Comparison of ENCODE assay signal across 8 mouse cellular contexts in the genomic region with DNA sequence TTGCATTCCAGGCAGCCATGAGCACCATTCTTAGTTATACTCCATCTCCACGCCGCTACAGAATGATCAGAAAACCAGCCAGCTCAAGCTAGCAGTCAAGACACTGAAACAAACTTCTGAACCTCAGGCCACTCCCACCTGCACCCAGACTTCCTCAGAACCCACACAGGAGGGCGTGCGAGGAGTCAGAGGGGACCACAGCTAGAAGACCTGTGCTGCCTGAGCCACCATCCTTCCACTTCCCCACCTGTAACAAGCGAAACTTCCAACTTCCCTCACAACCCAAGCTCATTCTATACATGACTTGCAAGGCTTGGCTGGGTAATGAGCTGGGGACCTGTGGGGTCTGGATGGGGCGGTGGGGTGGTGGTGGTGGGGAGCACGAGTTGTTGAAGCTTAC. TPM values are rescaled to one million over a fixed set of nuclear protein-coding genes. Genes with fewer than 3 reads are reported as not detected.
DNase-seq lines count a peak whose midpoint lies in the region; ATAC-seq and TF ChIP-seq lines count a peak whose summit lies in the region.
"Had no signal": no experiment of that assay in that cellular context is flagged by ENCODE, and none has a peak within 500 bp of the region (broad histone marks: within the 10 kb centered on the region; RNA-seq: fewer than 3 reads in every experiment).

No protein-coding gene starts in this region.

- H3K9ac ChIP-seq in MEL (ENCODE audit: control insufficient read depth, low read depth, low read length, poor library complexity, severe bottlenecking), result no peak overlapping the region
- H3K9ac ChIP-seq: limb, embryonic 15.5 days had no signal

- H3K4me1 ChIP-seq in MEL (ENCODE audit: control insufficient read depth in 1 of 2, insufficient read depth in 2 of 2, low read length in 2 of 2), result peaks cover 18 to 41% of the 10 kb centered on the region in 2 experiments

- H3K36me3 ChIP-seq in MEL (ENCODE audit: control insufficient read depth in 1 of 2, insufficient read depth in 2 of 2, low read length in 2 of 2), result peaks cover 14 to 39% of the 10 kb centered on the region in 2 experiments

- H3K27ac ChIP-seq in layer of hippocampus, adult 2 months, result peak overlapping the region; percentile 18; the same call in 1 of the 2 replicates
- H3K27ac ChIP-seq in MEL (ENCODE audit: control insufficient read depth, low read depth, low read length), result no peak overlapping the region
- H3K27ac ChIP-seq: limb, embryonic 15.5 days had no signal

- no peak for TF ChIP-seq EP300 in MEL (IDR thresholded peaks at IDR 0.05; ENCODE audit: low read depth in 1 of 2, low read length in 2 of 2)

- no peak for TF ChIP-seq CTCF in layer of hippocampus, adult 2 months (conservative IDR thresholded peaks at IDR 0.05)
- no peak for TF ChIP-seq CTCF in MEL (IDR thresholded peaks at IDR 0.05 in 2 of 3, conservative IDR thresholded peaks at IDR 0.05 in 1 of 3; ENCODE audit: control insufficient read depth in 1 of 3, insufficient read depth in 1 of 3, low read depth in 2 of 3, low read length in 3 of 3, poor library complexity in 1 of 3, severe bottlenecking in 1 of 3)

- peak overlapping the region; percentile 22; the same call in 1 of the 2 replicates for H3K4me3 ChIP-seq in layer of hippocampus, adult 2 months
- no peak overlapping the region for H3K4me3 ChIP-seq in MEL (ENCODE audit: control insufficient read depth in 1 of 2, insufficient read depth in 1 of 2, low read depth in 2 of 2, low read length in 2 of 2)
- H3K4me3 ChIP-seq: limb, embryonic 15.5 days had no signal

- TF ChIP-seq POLR2A in MEL (IDR thresholded peaks at IDR 0.05; ENCODE audit: control insufficient read depth in 1 of 2, insufficient read depth in 1 of 2, low read depth in 1 of 2, low read length in 2 of 2, poor library complexity in 1 of 2), result no peak

- H3K27me3 ChIP-seq in MEL (ENCODE audit: control insufficient read depth in 1 of 2, insufficient read depth in 2 of 2, low read length in 2 of 2), result no peaks in the 10 kb centered on the region
- H3K27me3 ChIP-seq: limb, embryonic 15.5 days had no signal

- no peak for TF ChIP-seq RAD21 in MEL (IDR thresholded peaks at IDR 0.05; ENCODE audit: low read depth, low read length)

- H3K79me2 ChIP-seq in MEL (ENCODE audit: control insufficient read depth, insufficient read depth, low read length, poor library complexity), result peaks cover 77% of the 10 kb centered on the region

- DNase-seq in layer of hippocampus, adult 2 months (ENCODE audit: low spot score in 2 of 2), result peak in 1 of 2 experiments; percentile 7
- no peak for DNase-seq in layer of hippocampus, postnatal 14 days (ENCODE audit: low spot score in 2 of 2)
- peak; percentile 42 for DNase-seq in MEL (ENCODE audit: low read depth, low spot score)
- peak; percentile 74 to 75 for DNase-seq in spleen, postnatal 36 days (ENCODE audit: low spot score in 2 of 2)
- no peak for DNase-seq in urinary bladder, adult 18-20 months (ENCODE audit: low spot score in 2 of 2)
- DNase-seq in layer of hippocampus, postnatal 36 days, result no peak

- no peaks in the 10 kb centered on the region for H3K9me3 ChIP-seq in MEL (replicated peaks; ENCODE audit: insufficient read depth, low read length)
- H3K9me3 ChIP-seq: limb, embryonic 15.5 days had no signal

- ATAC-seq in hematopoietic stem cell, adult 5-6 weeks (replicated peaks in 1 of 2; ENCODE audit: insufficient read depth in 1 of 2, low FRiP score in 2 of 2, low TSS enrichment in 1 of 2, low read depth in 1 of 2, poor library complexity in 2 of 2, severe bottlenecking in 2 of 2), result peak; percentile 29 to 33; a peak in 3 of 4 replicates

TF ChIP-seq in MEL, 35 proteins besides CTCF, POLR2A, EP300 and RAD21:
- TF ChIP-seq E2F4 (IDR thresholded peaks at IDR 0.05; ENCODE audit: borderline replicate concordance, low read depth, low read length), result no peak
- no peak for TF ChIP-seq MAX (IDR thresholded peaks at IDR 0.05; ENCODE audit: low read length)
- no peak for TF ChIP-seq MEF2A (IDR thresholded peaks at IDR 0.05; ENCODE audit: extremely low read depth, insufficient replicate concordance, low read depth, low read length, poor library complexity, severe bottlenecking)
- TF ChIP-seq MXI1 (IDR thresholded peaks at IDR 0.05; ENCODE audit: low read depth, low read length), result no peak
- TF ChIP-seq TBP (IDR thresholded peaks at IDR 0.05; ENCODE audit: low read depth, low read length), result no peak
- no peak for TF ChIP-seq JUND (IDR thresholded peaks at IDR 0.05; ENCODE audit: low read depth, low read length)
- no peak for TF ChIP-seq HCFC1 (IDR thresholded peaks at IDR 0.05; ENCODE audit: low read depth, low read length)
- no peak for TF ChIP-seq UBTF (IDR thresholded peaks at IDR 0.05; ENCODE audit: borderline replicate concordance, insufficient read depth, low read depth, low read length)
- TF ChIP-seq TAL1 (IDR thresholded peaks at IDR 0.05; ENCODE audit: low read length), result no peak
- TF ChIP-seq ZMIZ1 (IDR thresholded peaks at IDR 0.05; ENCODE audit: low read depth, low read length), result no peak
- TF ChIP-seq RCOR1 (IDR thresholded peaks at IDR 0.05; ENCODE audit: low read depth, low read length), result no peak
- TF ChIP-seq MYC (IDR thresholded peaks at IDR 0.05; ENCODE audit: low read depth, low read length), result no peak
- TF ChIP-seq SIN3A (IDR thresholded peaks at IDR 0.05; ENCODE audit: low read length), result no peak
- no peak for TF ChIP-seq MAFK (IDR thresholded peaks at IDR 0.05; ENCODE audit: borderline replicate concordance, low read depth, low read length)
- TF ChIP-seq NRF1 (IDR thresholded peaks at IDR 0.05; ENCODE audit: insufficient read depth, low read depth, low read length, poor library complexity, severe bottlenecking), result no peak
- no peak for TF ChIP-seq USF2 (IDR thresholded peaks at IDR 0.05; ENCODE audit: borderline replicate concordance in 1 of 2, insufficient read depth in 1 of 2, low read depth in 1 of 2, low read length in 2 of 2)
- TF ChIP-seq ZKSCAN1 (IDR thresholded peaks at IDR 0.05; ENCODE audit: low read depth, low read length), result no peak
- no peak for TF ChIP-seq BHLHE40 (IDR thresholded peaks at IDR 0.05; ENCODE audit: borderline replicate concordance, low read depth, low read length)
- no peak for TF ChIP-seq NELFE (IDR thresholded peaks at IDR 0.05; ENCODE audit: low read depth, low read length)
- TF ChIP-seq ETS1 (IDR thresholded peaks at IDR 0.05; ENCODE audit: low read depth, low read length), result no peak
TF ChIP-seq in MEL: peak in this region for 0.

RNA-seq across cellular contexts. Expression of a gene that starts 3.6 kb away (rescaled TPM):
- 10 to 100 TPM; 63.0 to 69.7 TPM for total RNA-seq in layer of hippocampus, adult 2 months (2021)
- 10 to 100 TPM; 64.9 to 67.5 TPM for total RNA-seq in layer of hippocampus, postnatal 14 days (2021)
- 36.7 and 41.0 TPM in 2 replicates for total RNA-seq in MEL (2012; rRNA removed)
- 10 to 100 TPM in 1 of 2 experiments, not detected in 1; 78.4 TPM for polyA plus RNA-seq in MEL (2012; ENCODE audit: insufficient read depth in 1 of 2, insufficient read length in 2 of 2, low read depth in 1 of 2, low replicate concordance in 2 of 2, missing spikeins in 1 of 2)
- 29.6 and 37.1 TPM in 2 replicates for total RNA-seq in hematopoietic stem cell, adult 5-6 weeks (2017)
- total RNA-seq in layer of hippocampus, postnatal 36 days (2021), result 10 to 100 TPM; 61.5 to 69.6 TPM

RNA-seq across cellular contexts. Expression of a gene that starts 7.4 kb away (rescaled TPM):
- 1 to 10 TPM; 2.7 to 3.3 TPM for total RNA-seq in layer of hippocampus, adult 2 months (2021)
- 1 to 10 TPM; 3.5 to 5.0 TPM for total RNA-seq in layer of hippocampus, postnatal 14 days (2021)
- total RNA-seq in MEL (2012; rRNA removed), result 48.5 and 49.5 TPM in 2 replicates
- polyA plus RNA-seq in MEL (2012; ENCODE audit: insufficient read depth in 1 of 2, insufficient read length in 2 of 2, low read depth in 1 of 2, low replicate concordance in 2 of 2, missing spikeins in 1 of 2), result 100 to 1,000 TPM in 1 of 2 experiments, not detected in 1; 116 TPM
- 24.5 and 29.7 TPM in 2 replicates for total RNA-seq in hematopoietic stem cell, adult 5-6 weeks (2017)
- 1 to 10 TPM; 2.5 to 3.6 TPM for total RNA-seq in layer of hippocampus, postnatal 36 days (2021)

RNA-seq across cellular contexts. Expression of a gene that starts 27.3 kb away (rescaled TPM):
- total RNA-seq in layer of hippocampus, adult 2 months (2021), result 100 to 1,000 TPM; 101 to 103 TPM
- total RNA-seq in layer of hippocampus, postnatal 14 days (2021), result 100 to 1,000 TPM; 112 to 119 TPM
- total RNA-seq in MEL (2012; rRNA removed), result 3.9 and 5.6 TPM in 2 replicates
- 10 to 100 TPM in 1 of 2 experiments, not detected in 1; 18.3 TPM for polyA plus RNA-seq in MEL (2012; ENCODE audit: insufficient read depth in 1 of 2, insufficient read length in 2 of 2, low read depth in 1 of 2, low replicate concordance in 2 of 2, missing spikeins in 1 of 2)
- total RNA-seq in hematopoietic stem cell, adult 5-6 weeks (2017), result 73.7 and 97.0 TPM in 2 replicates
- 100 to 1,000 TPM in 1 of 2 experiments, 10 to 100 TPM in 1; 95.5 to 102 TPM for total RNA-seq in layer of hippocampus, postnatal 36 days (2021)

RNA-seq across cellular contexts. Expression of a gene that starts 27.4 kb away (rescaled TPM):
- 1 to 10 TPM; 2.2 to 2.8 TPM for total RNA-seq in layer of hippocampus, adult 2 months (2021)
- 1 to 10 TPM; 4.0 to 4.3 TPM for total RNA-seq in layer of hippocampus, postnatal 14 days (2021)
- total RNA-seq in MEL (2012; rRNA removed), result 0.08 and 0.10 TPM in 2 replicates
- under 1 TPM in 1 of 2 experiments, not detected in 1; 0.08 TPM for polyA plus RNA-seq in MEL (2012; ENCODE audit: insufficient read depth in 1 of 2, insufficient read length in 2 of 2, low read depth in 1 of 2, low replicate concordance in 2 of 2, missing spikeins in 1 of 2)
- total RNA-seq in hematopoietic stem cell, adult 5-6 weeks (2017), result 1.1 and 1.9 TPM in 2 replicates
- total RNA-seq in layer of hippocampus, postnatal 36 days (2021), result 1 to 10 TPM; 2.1 TPM

RNA-seq across cellular contexts. Expression of a gene that starts 42.0 kb away (rescaled TPM):
- 10 to 100 TPM; 82.9 to 89.3 TPM for total RNA-seq in layer of hippocampus, adult 2 months (2021)
- total RNA-seq in layer of hippocampus, postnatal 14 days (2021), result 10 to 100 TPM; 64.4 to 72.8 TPM
- total RNA-seq in MEL (2012; rRNA removed), result 24.8 and 28.2 TPM in 2 replicates
- polyA plus RNA-seq in MEL (2012; ENCODE audit: insufficient read depth in 1 of 2, insufficient read length in 2 of 2, low read depth in 1 of 2, low replicate concordance in 2 of 2, missing spikeins in 1 of 2), result 10 to 100 TPM in 1 of 2 experiments, not detected in 1; 42.2 TPM
- 22.1 and 51.5 TPM in 2 replicates for total RNA-seq in hematopoietic stem cell, adult 5-6 weeks (2017)
- 10 to 100 TPM; 84.6 to 87.3 TPM for total RNA-seq in layer of hippocampus, postnatal 36 days (2021)

Comparison
In these comparisons a context has a peak if more than half of its experiments do, and no peak if none do; other contexts are left out.
1. DNase-seq: peak in MEL (single experiment) and spleen, postnatal 36 days (2 of 2); none in layer of hippocampus, postnatal 14 days (0 of 2), urinary bladder, adult 18-20 months (0 of 2) and layer of hippocampus, postnatal 36 days (0 of 2).
2. RNA of a gene that starts 27.3 kb away (total RNA-seq): 112 to 119 TPM in layer of hippocampus, postnatal 14 days, 101 to 103 TPM in layer of hippocampus, adult 2 months, 95.5 to 102 TPM in layer of hippocampus, postnatal 36 days and 73.7 to 97.0 TPM in hematopoietic stem cell, adult 5-6 weeks; 3.9 to 5.6 TPM in MEL; every median in the first group is over 10 times any median in the second.